Mouse (Mus musculus): Measurements from ENCODE around the gene 4833423E24Rik. TPM values are rescaled to one million over a fixed set of nuclear protein-coding genes. Genes with fewer than 3 reads are reported as not detected.

4833423E24Rik gene
- not detected in 2 replicates for polyA plus RNA-seq (2012; ENCODE audit: insufficient read depth, insufficient read length, missing spikeins)

GRCm38 (mm10) chr2:85518879-85519278 is at the start of gene 4833423E24Rik:
Gene 4833423E24Rik, minus strand, starts transcription at chr2:85519024.
- Histone ChIP-seq H3K27ac (replicated peaks; ENCODE audit: low read depth, low read length) (no peak within 1 kb of the TSS), H3K4me1 (ENCODE audit: control insufficient read depth, insufficient read depth, insufficient read length, low read length) (no peaks in the 10 kb centered on the region), H3K4me3 (ENCODE audit: insufficient read depth, low read depth, low read length) (no peak within 1 kb of the TSS)

GRCm38 (mm10) chr2:85561187-85561586 is 42.4 kb upstream of the 4833423E24Rik start:
- no peak overlapping the region for H3K27ac ChIP-seq (replicated peaks; ENCODE audit: low read depth, low read length)
- no peaks in the 10 kb centered on the region for H3K4me1 ChIP-seq (ENCODE audit: control insufficient read depth, insufficient read depth, insufficient read length, low read length)
- H3K4me3 ChIP-seq (ENCODE audit: insufficient read depth, low read depth, low read length) = no peak overlapping the region

GRCm38 (mm10) chr2:85560226-85560625 is 41.4 kb upstream of the 4833423E24Rik start:
- Histone ChIP-seq H3K4me1 (ENCODE audit: control insufficient read depth, insufficient read depth, insufficient read length, low read length) (no peaks in the 10 kb centered on the region), H3K4me3 (ENCODE audit: insufficient read depth, low read depth, low read length) (no peak overlapping the region), H3K27ac (replicated peaks; ENCODE audit: low read depth, low read length) (no peak overlapping the region)

- Histone ChIP-seq H3K4me3 (ENCODE audit: insufficient read depth, low read depth, low read length) (no peak overlapping the region), H3K27ac (replicated peaks; ENCODE audit: low read depth, low read length) (no peak overlapping the region), H3K4me1 (ENCODE audit: control insufficient read depth, insufficient read depth, insufficient read length, low read length) (no peaks in the 10 kb centered on the region)
These were observed 36.0 kb upstream of the 4833423E24Rik start for GRCm38 (mm10) chr2:85554806-85555205.

- H3K27ac ChIP-seq (replicated peaks; ENCODE audit: low read depth, low read length) = no peak overlapping the region
- H3K4me1 ChIP-seq (ENCODE audit: control insufficient read depth, insufficient read depth, insufficient read length, low read length) = no peaks in the 10 kb centered on the region
- no peak overlapping the region for H3K4me3 ChIP-seq (ENCODE audit: insufficient read depth, low read depth, low read length)
These were observed 15.1 kb upstream of the 4833423E24Rik start for GRCm38 (mm10) chr2:85533934-85534333.

GRCm38 (mm10) chr2:85532082-85532778 is 13.4 kb upstream of the 4833423E24Rik start:
- Histone ChIP-seq H3K27ac (replicated peaks; ENCODE audit: low read depth, low read length) (no peak overlapping the region), H3K4me1 (ENCODE audit: control insufficient read depth, insufficient read depth, insufficient read length, low read length) (no peaks in the 10 kb centered on the region), H3K4me3 (ENCODE audit: insufficient read depth, low read depth, low read length) (no peak overlapping the region)

- Histone ChIP-seq H3K4me1 (ENCODE audit: control insufficient read depth, insufficient read depth, insufficient read length, low read length) (no peaks in the 10 kb centered on the region), H3K27ac (replicated peaks; ENCODE audit: low read depth, low read length) (no peak overlapping the region), H3K4me3 (ENCODE audit: insufficient read depth, low read depth, low read length) (no peak overlapping the region)
These were observed 4.2 kb upstream of the 4833423E24Rik start for GRCm38 (mm10) chr2:85522859-85523489.

GRCm38 (mm10) chr2:85518292-85518691 is 532 bp downstream of the 4833423E24Rik start:
- Histone ChIP-seq H3K27ac (replicated peaks; ENCODE audit: low read depth, low read length) (no peak overlapping the region), H3K4me3 (ENCODE audit: insufficient read depth, low read depth, low read length) (no peak overlapping the region)

GRCm38 (mm10) chr2:85510376-85510775 is 8.4 kb downstream of the 4833423E24Rik start:
- Histone ChIP-seq H3K4me1 (ENCODE audit: control insufficient read depth, insufficient read depth, insufficient read length, low read length) (no peaks in the 10 kb centered on the region), H3K4me3 (ENCODE audit: insufficient read depth, low read depth, low read length) (no peak overlapping the region), H3K27ac (replicated peaks; ENCODE audit: low read depth, low read length) (no peak overlapping the region)

More at GRCm38 (mm10) chr2:85518292-85518691, 532 bp downstream of the 4833423E24Rik start:
- no peaks in the 10 kb centered on the region for H3K4me1 ChIP-seq (ENCODE audit: control insufficient read depth, insufficient read depth, insufficient read length, low read length)

GRCm38 (mm10) chr2:85490396-85490795 is 28.4 kb downstream of the 4833423E24Rik start:
- Histone ChIP-seq H3K4me3 (ENCODE audit: insufficient read depth, low read depth, low read length) (no peak overlapping the region), H3K4me1 (ENCODE audit: control insufficient read depth, insufficient read depth, insufficient read length, low read length) (no peaks in the 10 kb centered on the region), H3K27ac (replicated peaks; ENCODE audit: low read depth, low read length) (no peak overlapping the region)

GRCm38 (mm10) chr2:85466801-85467325 is 52.0 kb downstream of the 4833423E24Rik start:
- no peak overlapping the region for H3K27ac ChIP-seq (replicated peaks; ENCODE audit: low read depth, low read length)
- no peak overlapping the region for H3K4me3 ChIP-seq (ENCODE audit: insufficient read depth, low read depth, low read length)
- H3K4me1 ChIP-seq (ENCODE audit: control insufficient read depth, insufficient read depth, insufficient read length, low read length) = no peaks in the 10 kb centered on the region

GRCm38 (mm10) chr2:85443539-85443938 is 75.3 kb downstream of the 4833423E24Rik start, which contains the start of gene Olfr995:
Gene Olfr995, minus strand, starts transcription at chr2:85443639.
- H3K4me3 ChIP-seq (ENCODE audit: insufficient read depth, low read depth, low read length) = no peak within 1 kb of the TSS
- H3K4me1 ChIP-seq (ENCODE audit: control insufficient read depth, insufficient read depth, insufficient read length, low read length) = no peaks in the 10 kb centered on the region
- no peak within 1 kb of the TSS for H3K27ac ChIP-seq (replicated peaks; ENCODE audit: low read depth, low read length)

GRCm38 (mm10) chr2:85442546-85442945 is 76.3 kb downstream of the 4833423E24Rik start:
- Histone ChIP-seq H3K27ac (replicated peaks; ENCODE audit: low read depth, low read length) (no peak overlapping the region), H3K4me3 (ENCODE audit: insufficient read depth, low read depth, low read length) (no peak overlapping the region), H3K4me1 (ENCODE audit: control insufficient read depth, insufficient read depth, insufficient read length, low read length) (no peaks in the 10 kb centered on the region)

- Histone ChIP-seq H3K27ac (replicated peaks; ENCODE audit: low read depth, low read length) (no peak within 1 kb of the TSS), H3K4me1 (ENCODE audit: control insufficient read depth, insufficient read depth, insufficient read length, low read length) (no peaks in the 10 kb centered on the region), H3K4me3 (ENCODE audit: insufficient read depth, low read depth, low read length) (no peak within 1 kb of the TSS)
These were observed 82.5 kb downstream of the 4833423E24Rik start, which contains the start of gene Olfr994 for GRCm38 (mm10) chr2:85436351-85436750. Gene Olfr994, minus strand, starts transcription at chr2:85436451.
